12 mouse cellular contexts compared by ENCODE assay signal in genomic region chr2:30904231-30904630, GRCm38 (mm10). TPM values are rescaled to one million over a fixed set of nuclear protein-coding genes. Genes with fewer than 3 reads are reported as not detected.
DNase-seq lines count a peak whose midpoint lies in the region; ATAC-seq and TF ChIP-seq lines count a peak whose summit lies in the region.
"Had no signal": no experiment of that assay in that cellular context is flagged by ENCODE, and none has a peak within 500 bp of the region (broad histone marks: within the 10 kb centered on the region; RNA-seq: fewer than 3 reads in every experiment).

No protein-coding gene starts in this region.

- H3K27ac ChIP-seq in lung, embryonic 14.5 days (ENCODE audit: low read depth): no peak overlapping the region
- H3K27ac ChIP-seq in midbrain, embryonic 11.5 days (ENCODE audit: low read depth, low read length): no peak overlapping the region
- H3K27ac ChIP-seq in midbrain, embryonic 14.5 days (replicated peaks; ENCODE audit: low read depth, low read length): no peak overlapping the region

- H3K4me1 ChIP-seq in lung, embryonic 14.5 days (ENCODE audit: insufficient read depth): peaks cover 12% of the 10 kb centered on the region
- peaks cover 14% of the 10 kb centered on the region for H3K4me1 ChIP-seq in midbrain, embryonic 11.5 days (ENCODE audit: control insufficient read depth, insufficient read depth, low read length)
- peaks cover 11% of the 10 kb centered on the region for H3K4me1 ChIP-seq in midbrain, embryonic 14.5 days (ENCODE audit: control insufficient read depth, insufficient read depth, low read length)

- H3K36me3 ChIP-seq in lung, embryonic 14.5 days (ENCODE audit: insufficient read depth): no peaks in the 10 kb centered on the region
- no peaks in the 10 kb centered on the region for H3K36me3 ChIP-seq in midbrain, embryonic 11.5 days (ENCODE audit: control insufficient read depth, insufficient read depth, low read length)
- no peaks in the 10 kb centered on the region for H3K36me3 ChIP-seq in midbrain, embryonic 14.5 days (ENCODE audit: control insufficient read depth, insufficient read depth, low read length)
- H3K36me3 ChIP-seq: G1E had no signal

- TF ChIP-seq CTCF in lung, embryonic 14.5 days (IDR thresholded peaks at IDR 0.05; ENCODE audit: low read depth): no peak

- H3K27me3 ChIP-seq in lung, embryonic 14.5 days (ENCODE audit: insufficient read depth, low read length): no peaks in the 10 kb centered on the region
- peaks cover 5% of the 10 kb centered on the region; the same call in 1 of the 2 replicates for H3K27me3 ChIP-seq in midbrain, embryonic 11.5 days (ENCODE audit: control insufficient read depth, insufficient read depth, low read length)
- peaks cover 5% of the 10 kb centered on the region for H3K27me3 ChIP-seq in midbrain, embryonic 14.5 days (ENCODE audit: control insufficient read depth, insufficient read depth, low read length)
- H3K27me3 ChIP-seq: Patski had no signal

- 67% methylated on average over 6 of the region's 6 CpGs for WGBS in lung, embryonic 14.5 days
- 88% methylated on average over 6 of the region's 6 CpGs for WGBS in midbrain, embryonic 11.5 days
- 86% methylated on average over 6 of the region's 6 CpGs for WGBS in midbrain, embryonic 14.5 days

- ATAC-seq in lung, embryonic 14.5 days (ENCODE audit: insufficient read depth): no peak
- no peak for ATAC-seq in midbrain, embryonic 11.5 days (ENCODE audit: low FRiP score)
- ATAC-seq in midbrain, embryonic 14.5 days (ENCODE audit: low FRiP score, low TSS enrichment): no peak
- ATAC-seq: activated CD4-positive, CD25-positive, alpha-beta regulatory T cell, adult 4 months; CD4-positive, CD25-positive, alpha-beta regulatory T cell, adult 4 months; Patski had no signal

- peak; percentile 63 for DNase-seq in lung, embryonic 14.5 days
- no peak for DNase-seq in lung, postnatal 25 days (ENCODE audit: low spot score)
- peak; percentile 53 for DNase-seq in midbrain, embryonic 11.5 days (ENCODE audit: low spot score, missing footprints)
- DNase-seq in midbrain, embryonic 14.5 days: no peak
- DNase-seq: adrenal gland, adult 8-10 months; B cell, adult 2 months; cerebellum, adult 11 months; cerebellum, adult 11-12 months had no signal

- H3K4me2 ChIP-seq in lung, embryonic 14.5 days: no peak overlapping the region
- no peak overlapping the region for H3K4me2 ChIP-seq in midbrain, embryonic 11.5 days
- H3K4me2 ChIP-seq in midbrain, embryonic 14.5 days (ENCODE audit: low read length): no peak overlapping the region

- H3K4me3 ChIP-seq in lung, embryonic 14.5 days (ENCODE audit: low read depth, low read length): no peak overlapping the region
- no peak overlapping the region for H3K4me3 ChIP-seq in midbrain, embryonic 11.5 days (ENCODE audit: low read depth, low read length)
- H3K4me3 ChIP-seq in midbrain, embryonic 14.5 days (replicated peaks; ENCODE audit: low read depth, low read length): no peak overlapping the region

- no peaks in the 10 kb centered on the region for H3K9me3 ChIP-seq in lung, embryonic 14.5 days (ENCODE audit: low read depth, low read length)
- no peaks in the 10 kb centered on the region for H3K9me3 ChIP-seq in midbrain, embryonic 11.5 days (ENCODE audit: control insufficient read depth, low read length)
- no peaks in the 10 kb centered on the region for H3K9me3 ChIP-seq in midbrain, embryonic 14.5 days (ENCODE audit: control insufficient read depth, low read length)
- H3K9me3 ChIP-seq: G1E had no signal

- no peak overlapping the region for H3K9ac ChIP-seq in lung, embryonic 14.5 days
- H3K9ac ChIP-seq in midbrain, embryonic 11.5 days (ENCODE audit: low read length): no peak overlapping the region
- no peak overlapping the region for H3K9ac ChIP-seq in midbrain, embryonic 14.5 days (replicated peaks; ENCODE audit: low read length)

RNA-seq across cellular contexts. Expression of gene Ptges, which starts 25.4 kb away (rescaled TPM):
- polyA plus RNA-seq in lung, embryonic 14.5 days (2014; fragmentation: Nextera tagmentation; extraction: Ambion mirVana): 17.7 and 18.4 TPM in 2 replicates
- polyA plus RNA-seq in midbrain, embryonic 11.5 days (2014; fragmentation: Nextera tagmentation; extraction: Ambion mirVana): 4.7 and 6.1 TPM in 2 replicates
- 3.2 and 4.2 TPM in 2 replicates for polyA plus RNA-seq in midbrain, embryonic 14.5 days (2014; fragmentation: Nextera tagmentation; extraction: Ambion mirVana)
- polyA plus RNA-seq: CD4-positive, CD25-positive, alpha-beta regulatory T cell, adult 4 months; G1E had no signal

RNA-seq across cellular contexts. Expression of gene Tor1b, which starts 48.5 kb away (rescaled TPM):
- polyA plus RNA-seq in lung, embryonic 14.5 days (2014; fragmentation: Nextera tagmentation; extraction: Ambion mirVana): 41.0 and 41.8 TPM in 2 replicates
- 19.3 and 21.1 TPM in 2 replicates for polyA plus RNA-seq in midbrain, embryonic 11.5 days (2014; fragmentation: Nextera tagmentation; extraction: Ambion mirVana)
- 19.3 and 19.4 TPM in 2 replicates for polyA plus RNA-seq in midbrain, embryonic 14.5 days (2014; fragmentation: Nextera tagmentation; extraction: Ambion mirVana)

Comparison
In these comparisons a context has a peak if more than half of its experiments do, and no peak if none do; other contexts are left out.
1. DNase-seq: peak in lung, embryonic 14.5 days (single experiment) and midbrain, embryonic 11.5 days (single experiment); none in lung, postnatal 25 days (single experiment) and midbrain, embryonic 14.5 days (single experiment).